Mouse (Mus musculus) ES-E14 (cell line): ENCODE results near the gene Gm10577. TPM values are rescaled to one million over a fixed set of nuclear protein-coding genes. Genes with fewer than 3 reads are reported as not detected.

Experiments used
- DNase-seq: peaks from one replicate; pipeline ENCODE4 v3.0.0-alpha.2; 2013; ENCODE audit warnings: low read depth, low spot score
- H3K27ac ChIP-seq: 2 replicates; pipeline ENCODE4 v1.5.1; 2012; ENCODE audit warnings: low read depth, mild to moderate bottlenecking, low read length, moderate library complexity, mixed read lengths; ENCODE audit not compliant: poor library complexity, insufficient read depth, severe bottlenecking
- H3K36me3 ChIP-seq: 2 replicates; pipeline ENCODE4 v1.6.1; 2012; ENCODE audit warnings: mild to moderate bottlenecking, low read length, moderate library complexity, mixed read lengths; ENCODE audit not compliant: control insufficient read depth, poor library complexity, insufficient read depth, severe bottlenecking
- H3K4me1 ChIP-seq, 2 experiments: fragments of 150-350 bp in 1 of 2; sonication (generic) in 1 of 2; 2 replicates each; pipeline ENCODE4 v1.6.1; 2012; ENCODE audit warnings: low read length in 2 of 2, mild to moderate bottlenecking in 1 of 2, mixed read lengths in 1 of 2; ENCODE audit not compliant: control insufficient read depth in 2 of 2, insufficient read depth in 2 of 2, poor library complexity in 1 of 2
- H3K4me3 ChIP-seq, 2 experiments: fragments of 150-350 bp in 1 of 2; sonication (generic) in 1 of 2; 2 replicates each; pipeline ENCODE4 v1.5.1; 2012; ENCODE audit warnings: low read length in 2 of 2, low read depth in 1 of 2, mild to moderate bottlenecking in 1 of 2, mixed read lengths in 1 of 2; ENCODE audit not compliant: insufficient read depth in 1 of 2, poor library complexity in 1 of 2, severe bottlenecking in 1 of 2
- H3K9ac ChIP-seq: 2 replicates; pipeline ENCODE4 v1.6.1; 2012; ENCODE audit warnings: low read depth, mild to moderate bottlenecking, low read length, mixed read lengths; ENCODE audit not compliant: poor library complexity, insufficient read depth, severe bottlenecking
- H3K9me3 ChIP-seq: fragments of 150-350 bp; sonication (generic); 2 replicates; pipeline ENCODE4 v1.6.1; 2012; ENCODE audit warnings: low read depth, mild to moderate bottlenecking, low read length; ENCODE audit not compliant: control insufficient read depth, insufficient read depth
- CHD2 ChIP-seq: IDR thresholded peaks from 2 replicates; pipeline ENCODE4 v1.6.1; 2014; ENCODE audit warnings: mild to moderate bottlenecking, low read depth, low read length, inconsistent platforms
- HCFC1 ChIP-seq: IDR thresholded peaks from 2 replicates; pipeline ENCODE4 v1.6.1; 2012; ENCODE audit warnings: low read length, inconsistent platforms, borderline replicate concordance; ENCODE audit not compliant: insufficient read depth
- MAFK ChIP-seq: IDR thresholded peaks from 2 replicates; pipeline ENCODE4 v1.6.1; 2014; ENCODE audit warnings: mild to moderate bottlenecking, low read depth, low read length, inconsistent platforms; ENCODE audit not compliant: insufficient read depth
- ZC3H11A ChIP-seq: IDR thresholded peaks from 2 replicates; pipeline ENCODE4 v1.6.1; 2012; ENCODE audit warnings: low read depth, mild to moderate bottlenecking, inconsistent platforms, low read length, borderline replicate concordance
- ZNF384 ChIP-seq: IDR thresholded peaks from 2 replicates; pipeline ENCODE4 v1.6.1; 2012; ENCODE audit warnings: low read depth, low read length, inconsistent platforms
- in situ Hi-C, 2 experiments: fragments of 600-800 bp; cut with MboI; formaldehyde crosslinking; loops; one replicate each; pipeline ENCODE4 v1.15.1; 2025; ENCODE audit warnings: low sequenced_read_pairs in 2 of 2, inconsistent platforms in 1 of 2; ENCODE audit not compliant: unreplicated experiment in 2 of 2
- total RNA-seq: library from RNA; depleted of rRNA; stranded (reverse); fragments of 300-350 nt; gene quantifications from 2 replicates; pipeline ENCODE4 v1.2.3, GENCODE M21; 2012; rRNA removed

Gene Gm10577
- total RNA-seq, result not detected in 2 replicates

DNA sequence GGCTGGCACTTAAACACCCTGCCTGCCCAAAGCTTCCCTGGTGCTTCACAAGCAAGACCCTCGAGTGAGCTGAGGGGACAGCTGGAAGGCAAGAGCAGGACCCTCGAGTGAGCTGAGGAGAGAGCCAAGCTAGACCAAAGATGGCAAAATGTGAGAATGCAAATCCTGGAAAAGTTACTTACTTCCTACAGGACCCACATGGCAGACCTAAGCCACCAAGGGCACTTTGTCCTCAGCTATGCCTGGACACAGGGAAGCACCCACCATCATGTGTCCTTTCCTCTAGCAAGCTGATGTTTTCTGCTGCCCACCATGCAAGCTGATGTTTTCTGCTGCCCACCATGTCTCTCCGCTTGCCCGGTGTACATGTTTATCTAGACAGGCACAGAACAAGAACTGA lies at the start of gene Gm10577:
TSS of gene Gm10577 (minus strand) at position 101 of the 400 bp plus-strand sequence.
- TF ChIP-seq CHD2, result no peak
- H3K9ac ChIP-seq, result no peak within 1 kb of the TSS
- H3K36me3 ChIP-seq, result no peaks in the 10 kb centered on the region
- no peak within 1 kb of the TSS for H3K4me3 ChIP-seq
- H3K4me1 ChIP-seq, result no peaks in the 10 kb centered on the region
- H3K9me3 ChIP-seq, result no peaks in the 10 kb centered on the region
- in situ Hi-C loops, result no loop called here
- H3K27ac ChIP-seq, result no peak within 1 kb of the TSS
- no peak for DNase-seq

DNA sequence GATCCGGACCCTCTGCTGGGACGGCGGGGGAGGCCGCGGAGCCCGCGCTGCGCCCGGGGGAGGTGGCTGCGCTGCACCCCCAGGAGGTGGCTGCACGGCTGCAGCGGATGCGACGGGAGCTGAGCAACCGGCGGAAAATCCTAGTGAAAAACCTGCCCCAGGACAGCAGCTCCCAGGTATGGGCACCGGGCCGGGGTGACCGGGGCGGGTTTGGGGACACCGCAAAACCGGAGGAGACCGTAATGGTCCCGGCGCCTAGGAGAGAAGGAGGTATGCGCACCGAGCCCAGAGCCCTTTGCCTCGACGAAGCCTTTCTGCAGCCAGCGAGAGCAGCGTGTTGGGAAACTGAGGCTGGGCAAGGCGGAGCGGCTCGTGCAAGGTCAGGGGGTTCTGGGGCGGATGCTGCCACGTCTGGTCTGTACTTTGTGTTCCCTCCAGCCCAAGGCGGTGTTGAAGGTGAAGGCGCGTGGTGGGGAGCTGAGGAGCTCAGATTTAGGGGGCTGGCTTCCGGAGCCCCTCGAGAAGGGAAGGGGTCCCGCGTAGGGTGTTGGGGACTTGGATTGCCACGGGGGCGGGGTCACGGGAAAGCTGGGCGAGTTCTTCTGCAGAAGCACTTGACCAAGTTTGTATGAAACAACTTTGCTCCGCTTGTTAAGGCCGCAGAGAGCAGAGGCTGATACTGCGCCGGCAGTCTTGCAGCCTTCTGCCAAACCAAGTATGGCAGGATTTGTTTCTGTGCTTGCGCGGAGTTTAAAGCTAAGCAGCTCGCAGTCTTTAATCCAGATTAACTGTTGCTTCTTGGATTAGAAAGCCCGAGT lies 48.9 kb upstream of the Gm10577 start:
- no peak overlapping the region for H3K27ac ChIP-seq
- no peaks in the 10 kb centered on the region for H3K9me3 ChIP-seq
- in situ Hi-C loops, result no loop called here
- peak overlapping the region; percentile 82 for H3K9ac ChIP-seq
- peak overlapping the region; percentile 82 to 86 for H3K4me3 ChIP-seq
- TF ChIP-seq ZNF384 (no peak), HCFC1 (no peak), CHD2 (no peak), ZC3H11A (no peak), MAFK (no peak)
- H3K36me3 ChIP-seq, result no peaks in the 10 kb centered on the region
- no peaks in the 10 kb centered on the region for H3K4me1 ChIP-seq
- no peak for DNase-seq

DNA sequence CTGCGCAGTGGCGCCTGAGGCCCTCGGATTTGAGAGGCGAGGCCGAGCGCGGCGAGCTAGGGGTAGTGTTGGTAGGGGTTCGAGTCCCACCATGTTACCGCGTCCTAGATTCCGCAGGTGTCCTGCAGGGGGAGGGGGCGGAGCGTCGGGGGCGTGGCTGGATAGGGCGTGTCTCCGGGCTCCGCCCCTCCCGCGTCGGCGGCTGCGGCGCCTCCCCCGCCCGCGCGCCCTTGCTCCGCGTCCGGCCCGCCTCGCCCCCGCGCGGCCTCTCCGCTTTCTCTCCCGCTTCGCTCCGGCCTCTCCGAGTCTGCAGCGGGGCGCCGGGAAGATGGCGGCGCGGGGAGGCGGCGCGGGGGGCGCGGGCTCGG lies 48.3 kb upstream of the Gm10577 start, which contains the start of gene Raver2:
TSS of gene Raver2 (plus strand) at position 198 of the 368 bp plus-strand sequence.
- TF ChIP-seq ZNF384, result no peak
- no peak for TF ChIP-seq ZC3H11A
- no peak for TF ChIP-seq MAFK
- TF ChIP-seq CHD2, result no peak
- TF ChIP-seq HCFC1, result no peak
- Histone ChIP-seq H3K4me3 (peak within 1 kb of the TSS; percentile 82 to 86), H3K9me3 (no peaks in the 10 kb centered on the region), H3K9ac (peak within 1 kb of the TSS; percentile 82), H3K27ac (no peak within 1 kb of the TSS), H3K36me3 (no peaks in the 10 kb centered on the region), H3K4me1 (no peaks in the 10 kb centered on the region)
- in situ Hi-C loops, result no loop called here
- DNase-seq, result peak; percentile 48

DNA sequence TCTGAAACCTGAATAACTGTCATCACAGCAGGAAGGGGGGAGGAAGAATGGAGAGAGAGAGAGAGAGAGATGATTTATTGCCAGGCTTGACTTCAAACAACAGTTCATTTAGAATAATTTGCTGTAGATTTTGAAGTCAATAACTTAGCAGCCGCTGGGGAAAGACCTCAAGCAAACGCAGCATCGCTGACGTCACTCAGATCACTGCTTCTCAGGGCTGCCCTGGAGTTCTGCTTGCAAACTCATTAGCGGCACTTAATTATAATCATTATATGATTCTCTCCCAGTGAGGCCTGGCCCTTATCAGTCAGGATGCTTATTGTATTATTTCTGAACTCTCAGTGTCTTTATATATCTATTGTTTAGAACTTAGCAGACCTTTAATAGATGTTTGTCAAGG lies 45.9 kb upstream of the Gm10577 start:
- in situ Hi-C loops, result no loop called here
- no peaks in the 10 kb centered on the region for H3K9me3 ChIP-seq
- TF ChIP-seq ZNF384 (no peak), ZC3H11A (no peak), HCFC1 (no peak), MAFK (no peak), CHD2 (no peak)
- H3K9ac ChIP-seq, result no peak overlapping the region
- H3K27ac ChIP-seq, result no peak overlapping the region
- no peak overlapping the region for H3K4me3 ChIP-seq
- H3K4me1 ChIP-seq, result no peaks in the 10 kb centered on the region
- DNase-seq, result no peak
- H3K36me3 ChIP-seq, result no peaks in the 10 kb centered on the region

DNA sequence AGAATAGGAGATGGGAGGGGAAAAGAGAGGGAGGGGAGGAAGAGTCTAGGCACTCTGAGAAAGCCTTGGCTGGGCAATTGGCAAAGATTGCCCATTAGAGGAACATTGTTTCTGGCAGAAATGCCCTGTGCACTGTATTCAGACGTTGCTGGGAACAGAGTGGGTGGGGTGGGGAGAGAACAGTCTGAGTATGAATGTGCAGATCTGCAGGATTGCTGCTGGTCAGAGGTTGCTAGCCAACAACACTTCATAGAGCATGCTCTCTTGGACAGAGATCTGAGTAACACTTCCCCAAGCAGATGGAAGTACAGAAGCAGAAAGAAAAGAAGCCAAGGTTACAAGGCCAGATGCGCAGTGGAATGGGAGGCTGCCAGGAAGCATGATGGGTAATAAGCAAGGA lies 41.6 kb upstream of the Gm10577 start:
- TF ChIP-seq CHD2 (no peak), MAFK (no peak), HCFC1 (no peak)
- no peak for DNase-seq
- Histone ChIP-seq H3K4me3 (no peak overlapping the region), H3K36me3 (no peaks in the 10 kb centered on the region), H3K27ac (no peak overlapping the region), H3K4me1 (no peaks in the 10 kb centered on the region), H3K9me3 (no peaks in the 10 kb centered on the region), H3K9ac (no peak overlapping the region)
- in situ Hi-C loops, result no loop called here
